Mouse (Mus musculus) CH12.LX (cell line): Measurements from ENCODE around the gene Taf15. TPM values are rescaled to one million over a fixed set of nuclear protein-coding genes. Genes with fewer than 3 reads are reported as not detected.
A peak's percentile ranks its signal among the peaks of the same experiment; 100 is the strongest.

ENCODE experiments used
- DNase-seq: peaks from one replicate; pipeline ENCODE4 v3.0.0-alpha.2; 2013; ENCODE audit errors: extremely low read depth
- H3K27ac ChIP-seq: 2 replicates; pipeline ENCODE4 v1.5.1; 2012; ENCODE audit warnings: low read depth, mild to moderate bottlenecking, control low read depth, moderate library complexity; ENCODE audit not compliant: insufficient read depth
- H3K27me3 ChIP-seq: replicated peaks from 2 replicates; pipeline ENCODE3; 2012; ENCODE audit warnings: inconsistent platforms
- H3K36me3 ChIP-seq, 2 experiments: replicated peaks in 1 of 2; 2 replicates each; pipeline versions ENCODE3 to v1.6.1; 2012; ENCODE audit warnings: inconsistent platforms in 1 of 2, low read length in 1 of 2, mild to moderate bottlenecking in 1 of 2, mixed read lengths in 1 of 2, moderate library complexity in 1 of 2; ENCODE audit not compliant: control insufficient read depth in 1 of 2, insufficient read depth in 1 of 2
- H3K4me1 ChIP-seq, 2 experiments: 2 replicates each; pipeline ENCODE4 v1.6.1; 2012; ENCODE audit warnings: inconsistent platforms in 1 of 2, moderate library complexity in 1 of 2; ENCODE audit not compliant: insufficient read depth in 2 of 2, control insufficient read depth in 1 of 2
- H3K4me2 ChIP-seq: 2 replicates; pipeline ENCODE4 v1.6.1; 2012; ENCODE audit warnings: low read depth, mild to moderate bottlenecking, control low read depth; ENCODE audit not compliant: poor library complexity, insufficient read depth, severe bottlenecking
- H3K4me3 ChIP-seq, 3 experiments: fragments of 150-350 bp in 1 of 3; sonication (generic) in 1 of 3; replicated peaks in 1 of 3; 2 replicates each; pipeline versions ENCODE3 to v1.5.1; 2011 to 2012; ENCODE audit warnings: low read depth in 2 of 3, low read length in 2 of 3, mild to moderate bottlenecking in 2 of 3, moderate library complexity in 2 of 3, control low read depth in 1 of 3, improper control_type of control experiment in 1 of 3, inconsistent platforms in 1 of 3, mixed read lengths in 1 of 3; ENCODE audit not compliant: poor library complexity in 1 of 3
- H3K79me2 ChIP-seq: replicated peaks from 2 replicates; pipeline ENCODE4 v1.6.1; 2012; ENCODE audit warnings: mild to moderate bottlenecking, moderate library complexity; ENCODE audit not compliant: control insufficient read depth, poor library complexity, insufficient read depth, severe bottlenecking; ENCODE audit errors: extremely low read depth
- H3K9ac ChIP-seq: 2 replicates; pipeline ENCODE4 v1.6.1; 2012; ENCODE audit warnings: low read depth, mild to moderate bottlenecking, control low read depth, moderate library complexity; ENCODE audit not compliant: insufficient read depth
- H3K9me3 ChIP-seq: replicated peaks from 2 replicates; pipeline ENCODE3; 2012; ENCODE audit warnings: low read length, inconsistent platforms, mixed read lengths
- BHLHE40 ChIP-seq: IDR thresholded peaks from 2 replicates; pipeline ENCODE4 v1.6.1; 2011; ENCODE audit warnings: mild to moderate bottlenecking, low read depth, low read length, improper control_type of control experiment
- CTCF ChIP-seq, 2 experiments: IDR thresholded peaks in 1 of 2; conservative IDR thresholded peaks in 1 of 2; 2 replicates each; pipeline ENCODE4 v1.5.1; 2011 to 2012; ENCODE audit warnings: low read depth in 2 of 2, low read length in 2 of 2, improper control_type of control experiment in 1 of 2, inconsistent platforms in 1 of 2, mild to moderate bottlenecking in 1 of 2, moderate library complexity in 1 of 2
- ELF1 ChIP-seq: IDR thresholded peaks from 2 replicates; pipeline ENCODE4 v1.6.1; 2014; ENCODE audit warnings: low read depth, mild to moderate bottlenecking, inconsistent platforms, low read length, improper control_type of control experiment
- EP300 ChIP-seq: IDR thresholded peaks from 2 replicates; pipeline ENCODE4 v1.6.1; 2011; ENCODE audit warnings: low read length, improper control_type of control experiment
- ETS1 ChIP-seq: conservative IDR thresholded peaks from 2 replicates; pipeline ENCODE4 v1.6.1; 2012; ENCODE audit warnings: low read depth, mild to moderate bottlenecking, inconsistent platforms, low read length, improper control_type of control experiment, moderate library complexity
- HCFC1 ChIP-seq: IDR thresholded peaks from 2 replicates; pipeline ENCODE4 v1.6.1; 2012; ENCODE audit warnings: low read depth, mild to moderate bottlenecking, inconsistent platforms, low read length, improper control_type of control experiment
- JUND ChIP-seq: conservative IDR thresholded peaks from 2 replicates; pipeline ENCODE4 v1.6.1; 2011; ENCODE audit warnings: low read depth, low read length, improper control_type of control experiment
- KAT2A ChIP-seq: IDR thresholded peaks from 2 replicates; pipeline ENCODE4 v1.6.1; 2012; ENCODE audit warnings: low read length, improper control_type of control experiment, inconsistent platforms; ENCODE audit not compliant: insufficient replicate concordance
- MAX ChIP-seq: IDR thresholded peaks from 2 replicates; pipeline ENCODE4 v1.6.1; 2011; ENCODE audit warnings: low read length, improper control_type of control experiment
- MAZ ChIP-seq: IDR thresholded peaks from 2 replicates; pipeline ENCODE4 v1.6.1; 2012; ENCODE audit warnings: low read depth, mild to moderate bottlenecking, inconsistent platforms, low read length, improper control_type of control experiment, moderate library complexity
- MEF2A ChIP-seq: IDR thresholded peaks from 2 replicates; pipeline ENCODE4 v1.6.1; 2014; ENCODE audit warnings: low read depth, mild to moderate bottlenecking, inconsistent platforms, low read length, improper control_type of control experiment, borderline replicate concordance
- NRF1 ChIP-seq: IDR thresholded peaks from 2 replicates; pipeline ENCODE4 v1.6.1; 2014; ENCODE audit warnings: low read depth, mild to moderate bottlenecking, inconsistent platforms, low read length, improper control_type of control experiment, moderate library complexity
- POLR2A ChIP-seq: IDR thresholded peaks from 2 replicates; pipeline ENCODE4 v1.6.1; 2011; ENCODE audit warnings: low read depth, mild to moderate bottlenecking, improper control_type of control experiment, low read length
- RAD21 ChIP-seq: IDR thresholded peaks from 2 replicates; pipeline ENCODE4 v1.6.1; 2011; ENCODE audit warnings: low read depth, mild to moderate bottlenecking, low read length, improper control_type of control experiment, moderate library complexity
- RCOR1 ChIP-seq: conservative IDR thresholded peaks from 2 replicates; pipeline ENCODE4 v1.6.1; 2012; ENCODE audit warnings: low read depth, mild to moderate bottlenecking, inconsistent platforms, low read length, improper control_type of control experiment
- SIN3A ChIP-seq: IDR thresholded peaks from 2 replicates; pipeline ENCODE4 v1.6.1; 2012; ENCODE audit warnings: low read length, improper control_type of control experiment, inconsistent platforms
- SMC3 ChIP-seq: IDR thresholded peaks from 2 replicates; pipeline ENCODE4 v1.6.1; 2011; ENCODE audit warnings: low read depth, low read length, improper control_type of control experiment
- TCF12 ChIP-seq: IDR thresholded peaks from 2 replicates; pipeline ENCODE4 v1.6.1; 2014; ENCODE audit warnings: low read depth, mild to moderate bottlenecking, inconsistent platforms, low read length, improper control_type of control experiment
- UBTF ChIP-seq: IDR thresholded peaks from 2 replicates; pipeline ENCODE4 v1.6.1; 2012; ENCODE audit warnings: low read depth, mild to moderate bottlenecking, inconsistent platforms, low read length, improper control_type of control experiment, moderate library complexity
- USF1 ChIP-seq: IDR thresholded peaks from 2 replicates; pipeline ENCODE4 v1.6.1; 2014; ENCODE audit warnings: low read depth, mild to moderate bottlenecking, inconsistent platforms, low read length, improper control_type of control experiment
- ZC3H11A ChIP-seq: IDR thresholded peaks from 2 replicates; pipeline ENCODE4 v1.6.1; 2012; ENCODE audit warnings: low read depth, mild to moderate bottlenecking, inconsistent platforms, low read length, improper control_type of control experiment
- ZKSCAN1 ChIP-seq: IDR thresholded peaks from 2 replicates; pipeline ENCODE4 v1.6.1; 2012; ENCODE audit warnings: low read depth, inconsistent platforms, low read length, improper control_type of control experiment, borderline replicate concordance
- ZNF384 ChIP-seq: IDR thresholded peaks from 2 replicates; pipeline ENCODE4 v1.6.1; 2012; ENCODE audit warnings: low read depth, low read length, improper control_type of control experiment, inconsistent platforms
- dilution Hi-C: fragments of 300-500 bp; cut with MboI; formaldehyde crosslinking; loops from 2 replicates; pipeline ENCODE4 v1.14.3; 2020; ENCODE audit warnings: low sequenced_read_pairs; ENCODE audit not compliant: extremely low pct_unique_long_range_greater_than_20kb, extremely low pct_ligation_motif_present
- in situ Hi-C: fragments of 300-500 bp; cut with MboI; formaldehyde crosslinking; loops from 3 replicates; pipeline ENCODE4 v1.14.3; 2019; ENCODE audit warnings: low sequenced_read_pairs, low pct_ligation_motif_present, low pct_unique_long_range_greater_than_20kb, mixed read lengths
- polyA plus RNA-seq: library from polyadenylated mRNA; unstranded; fragments of >175 nt; gene quantifications from 2 replicates; pipeline ENCODE4 v1.2.1, GENCODE M21; 2012; ENCODE audit warnings: low read depth; ENCODE audit not compliant: insufficient read length
- total RNA-seq, 2 experiments: library from RNA; depleted of rRNA; stranded (reverse); fragments of 300-350 nt in 1 of 2; fragments of >200 nt in 1 of 2; gene quantifications; 2 replicates each; pipeline ENCODE4 v1.2.3; 2012 to 2014

The Taf15 gene
- total and polyA plus RNA-seq, 3 experiments, result 38.8 to 367 (median 69.8) TPM

DNA sequence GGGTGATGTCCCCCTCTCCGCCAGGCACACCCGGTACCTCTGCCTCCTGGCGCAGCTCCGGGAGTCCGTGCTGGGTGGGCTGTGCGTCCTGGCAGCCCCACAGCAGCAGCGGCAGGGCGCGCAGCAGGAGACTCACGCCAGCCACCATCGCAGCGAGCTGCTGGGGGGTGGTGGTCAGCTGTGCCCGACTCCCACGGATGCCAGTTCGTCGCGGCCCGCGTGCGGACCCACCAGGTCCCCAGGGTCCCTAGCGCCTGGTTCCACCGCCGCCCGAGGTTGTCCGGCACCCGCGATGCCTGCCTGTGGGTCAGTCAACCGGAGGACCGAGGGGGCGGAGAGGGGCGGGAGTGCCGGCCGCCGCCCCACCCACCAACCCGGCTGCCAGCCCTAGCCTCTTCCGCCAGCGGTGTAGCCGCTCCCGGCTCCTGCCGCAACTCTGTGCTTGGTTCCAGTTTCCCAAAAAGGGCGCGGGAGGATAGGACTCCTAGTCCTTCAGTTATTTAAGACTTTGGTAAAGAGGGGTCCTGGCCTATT lies 10.1 kb upstream of the Taf15 start, which contains the start of gene Mmp28:
TSS of gene Mmp28 (minus strand) at position 361 of the 534 bp plus-strand sequence.
- H3K4me3 ChIP-seq, result peak within 1 kb of the TSS; percentile 26 to 63 (median 38)
- H3K36me3 ChIP-seq, result no peaks in the 10 kb centered on the region
- H3K9me3 ChIP-seq, result no peaks in the 10 kb centered on the region
- no peaks in the 10 kb centered on the region for H3K79me2 ChIP-seq
- no peak for TF ChIP-seq ETS1
- TF ChIP-seq UBTF, result peak; percentile 87
- TF ChIP-seq EP300, result no peak
- TF ChIP-seq MAZ, result peak; percentile 51; the same call in 1 of the 2 replicates
- TF ChIP-seq ELF1, result peak; percentile 60
- no peak for DNase-seq
- H3K4me2 ChIP-seq, result peak within 1 kb of the TSS; percentile 88
- dilution Hi-C loops (no loop called here), in situ Hi-C loops (no loop called here)
- peak within 1 kb of the TSS; percentile 30 for H3K9ac ChIP-seq
- peaks cover 74% of the 10 kb centered on the region for H3K27me3 ChIP-seq
- H3K27ac ChIP-seq, result no peak within 1 kb of the TSS
- H3K4me1 ChIP-seq, result peaks cover 8 to 35% of the 10 kb centered on the region in 2 experiments; a peak in 3 of 4 replicates

DNA sequence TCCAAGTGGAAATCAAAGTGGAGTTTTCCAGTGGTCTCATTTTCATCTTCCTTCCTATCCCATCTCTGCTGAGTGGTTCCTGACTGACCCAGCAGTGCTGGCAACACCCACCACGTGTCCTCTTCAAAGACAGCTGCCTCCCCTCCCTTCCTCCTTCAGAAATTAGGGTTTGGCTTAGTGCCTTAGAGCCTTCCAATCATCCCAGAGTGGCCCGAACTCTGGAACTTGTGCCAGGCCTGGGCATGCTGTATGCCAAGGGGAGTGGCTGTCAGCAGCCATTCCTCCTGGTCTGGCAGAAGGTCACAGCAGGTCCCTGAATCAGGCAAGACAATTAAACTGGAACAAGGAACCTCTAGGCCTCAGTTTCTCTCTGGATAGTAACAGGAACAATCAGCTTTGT lies 6.9 kb upstream of the Taf15 start:
- H3K27ac ChIP-seq, result no peak overlapping the region
- dilution Hi-C loops, result no loop called here
- peaks cover 59% of the 10 kb centered on the region for H3K27me3 ChIP-seq
- in situ Hi-C loops, result no loop called here
- H3K36me3 ChIP-seq, result no peaks in the 10 kb centered on the region
- no peaks in the 10 kb centered on the region for H3K79me2 ChIP-seq
- no peak overlapping the region for H3K4me3 ChIP-seq
- no peak for TF ChIP-seq USF1
- no peak for TF ChIP-seq MEF2A
- TF ChIP-seq CTCF (conservative IDR thresholded peaks at IDR 0.05 in 1 of 2, IDR thresholded peaks at IDR 0.05 in 1 of 2; ENCODE audit: low read depth in 2 of 2, low read length in 2 of 2), result no peak
- TF ChIP-seq POLR2A, result no peak
- no peak for TF ChIP-seq MAZ
- TF ChIP-seq SMC3, result no peak
- no peak for TF ChIP-seq RCOR1
- TF ChIP-seq TCF12, result no peak
- no peak overlapping the region for H3K9ac ChIP-seq
- no peak for DNase-seq
- peaks cover 7% of the 10 kb centered on the region for H3K9me3 ChIP-seq
- H3K4me1 ChIP-seq, result peaks cover 8 to 33% of the 10 kb centered on the region in 2 experiments; a peak in 3 of 4 replicates
- H3K4me2 ChIP-seq, result no peak overlapping the region

- Histone ChIP-seq H3K4me1 (peaks cover 8 to 38% of the 10 kb centered on the region in 2 experiments; a peak in 3 of 4 replicates), H3K9me3 (peaks cover 7% of the 10 kb centered on the region), H3K36me3 (no peaks in the 10 kb centered on the region), H3K27me3 (peaks cover 49% of the 10 kb centered on the region), H3K9ac (no peak overlapping the region), H3K79me2 (no peaks in the 10 kb centered on the region)
- no peak for DNase-seq
- TF ChIP-seq POLR2A (no peak), USF1 (no peak), JUND (no peak), ZNF384 (no peak), NRF1 (no peak), RAD21 (no peak), MAX (no peak), ZKSCAN1 (no peak), KAT2A (no peak), HCFC1 (no peak), SIN3A (no peak), ZC3H11A (no peak), ETS1 (no peak), BHLHE40 (no peak)
- TF ChIP-seq, all 38 proteins: peak for 0
- dilution Hi-C loops, result no loop called here
- Histone ChIP-seq H3K4me3 (no peak overlapping the region), H3K4me2 (no peak overlapping the region), H3K27ac (no peak overlapping the region)
- in situ Hi-C loops, result no loop called here
Observed at GRCm38 (mm10) chr11:83467120-83467652, 5.7 kb upstream of the Taf15 start.
